ENCODE assay signal across 8 mouse cellular contexts in genomic region chr9:37255149-37255888, GRCm38 (mm10). TPM values are rescaled to one million over a fixed set of nuclear protein-coding genes. Genes with fewer than 3 reads are reported as not detected.
DNase-seq lines count a peak whose midpoint lies in the region; ATAC-seq and TF ChIP-seq lines count a peak whose summit lies in the region.

TSS of gene Slc37a2 (minus strand) at chr9:37255738.

- POLR2A ChIA-PET in Patski (lab: Charles Lee): no interaction called here

- H3K4me2 ChIP-seq in hindbrain, postnatal 0 days (ENCODE audit: low read depth, low read length): peak within 1 kb of the TSS; percentile 82

- ATAC-seq in Patski: peak; percentile 90
- ATAC-seq in hindbrain, postnatal 0 days: peak; percentile 82

- in situ Hi-C loops in Patski (cut with MboI; ENCODE audit: low pct_unique_long_range_greater_than_20kb): no loop called here

- peak within 1 kb of the TSS; percentile 41 for H3K4me3 ChIP-seq in hindbrain, postnatal 0 days (ENCODE audit: low read length)

- no peaks in the 10 kb centered on the region for H3K9me3 ChIP-seq in hindbrain, postnatal 0 days (ENCODE audit: low read length)

- H3K27me3 ChIP-seq in Patski: peaks cover 4% of the 10 kb centered on the region
- H3K27me3 ChIP-seq in hindbrain, postnatal 0 days (ENCODE audit: insufficient read depth, low read length): 0 out of 2 replicates have a peak, but pooled peaks cover 3% of the 10 kb centered on the region

- no peak for TF ChIP-seq CTCF in Patski (IDR thresholded peaks at IDR 0.05)
- no peak for TF ChIP-seq CTCF in hindbrain, postnatal 0 days (IDR thresholded peaks at IDR 0.05; ENCODE audit: low read depth)

- 3% methylated on average over 38 of the region's 38 CpGs for WGBS in hindbrain, postnatal 0 days

- H3K9ac ChIP-seq in hindbrain, postnatal 0 days (replicated peaks; ENCODE audit: low read length): peak within 1 kb of the TSS; percentile 42

- no peaks in the 10 kb centered on the region for H3K36me3 ChIP-seq in hindbrain, postnatal 0 days (ENCODE audit: insufficient read depth, low read length)

- CTCF ChIA-PET in Patski (lab: Charles Lee): interaction anchor here (1.0 to 2.0 kb wide), 4 partner anchors 9 to 73 kb away, joined by 3 to 10 read pairs (median 5); no protein-coding TSS in a partner anchor

- no peak within 1 kb of the TSS for H3K27ac ChIP-seq in hindbrain, postnatal 0 days

- no peak for DNase-seq in Patski (ENCODE audit: low read depth, low spot score)
- DNase-seq in cerebellum, postnatal 25 days: peak; percentile 54 to 65
- DNase-seq in gastrocnemius, adult 8-10 months (ENCODE audit: low spot score in 2 of 2): peak; percentile 44 to 59
- DNase-seq in hindbrain, postnatal 0 days (ENCODE audit: low spot score): peak; percentile 68
- peak; percentile 75 to 87 for DNase-seq in left cerebral cortex, adult 18-20 months (ENCODE audit: low spot score in 2 of 2)
- DNase-seq in lung, postnatal 4 days: peak; percentile 66 to 78
- DNase-seq in right cerebral cortex, postnatal 10 days (ENCODE audit: low spot score in 2 of 2): peak; percentile 88 to 92
- peak; percentile 72 to 79 for DNase-seq in urinary bladder, postnatal 36 days (ENCODE audit: low spot score in 2 of 2)

- H3K4me1 ChIP-seq in hindbrain, postnatal 0 days (ENCODE audit: insufficient read depth, low read length): no peaks in the 10 kb centered on the region

RNA-seq across cellular contexts. Expression of gene Slc37a2, which starts in this region (rescaled TPM):
- 0.26 TPM for polyA plus RNA-seq in Patski (2021)
- total RNA-seq in gastrocnemius, adult 8-10 months (2022): under 1 TPM; 0.17 to 0.65 (median 0.23) TPM
- total RNA-seq in hindbrain, postnatal 0 days (2014; rRNA removed): 2.6 and 4.7 TPM in 2 replicates
- 2.4 and 3.4 TPM in 2 replicates for polyA plus RNA-seq in hindbrain, postnatal 0 days (2015; fragmentation: Nextera tagmentation; extraction: Ambion mirVana)
- 1 to 10 TPM; 1.3 TPM for total RNA-seq in left cerebral cortex, adult 18-20 months (2021)

Comparison
In these comparisons a context has a peak if more than half of its experiments do, and no peak if none do; other contexts are left out.
1. Peak in ATAC-seq in Patski; RNA of the gene not detected or under 1 TPM.
2. Peak in DNase-seq in gastrocnemius, adult 8-10 months; RNA of the gene not detected or under 1 TPM.